Mouse (Mus musculus) liver, embryonic 14.5 days (tissue): ENCODE measurements around the gene Spop. TPM values are rescaled to one million over a fixed set of nuclear protein-coding genes. Genes with fewer than 3 reads are reported as not detected.

Experiments used
- ATAC-seq: fragments of 200-750 bp; cut with Nextera tagmentation; 2 replicates; pipeline ENCODE4 v1.8.0; 2017; ENCODE audit warnings: moderate number of reproducible peaks, mild to moderate bottlenecking, moderate library complexity; ENCODE audit not compliant: insufficient read depth
- DNase-seq, 3 experiments: peaks; one replicate each; pipeline ENCODE4 v3.0.0-alpha.2; 2012 to 2013; ENCODE audit warnings: low read depth in 3 of 3, low spot score in 3 of 3
- H3K27ac ChIP-seq: fragments of 300-500 bp; sonication (generic); 2 replicates; pipeline ENCODE4 v1.5.1; 2014; ENCODE audit warnings: moderate library complexity, mild to moderate bottlenecking, control low read depth, inconsistent platforms
- H3K27me3 ChIP-seq: fragments of 300-500 bp; sonication (generic); 2 replicates; pipeline ENCODE4 v1.6.1; 2014; ENCODE audit warnings: mild to moderate bottlenecking, low read length, moderate library complexity; ENCODE audit not compliant: control insufficient read depth, insufficient read depth
- H3K36me3 ChIP-seq: fragments of 300-500 bp; sonication (generic); replicated peaks from 2 replicates; pipeline ENCODE4 v1.6.1; 2014; ENCODE audit warnings: low read depth; ENCODE audit not compliant: control insufficient read depth, insufficient read depth
- H3K4me1 ChIP-seq, 2 experiments: fragments of 200-500 bp in 1 of 2; fragments of 300-500 bp in 1 of 2; sonication (generic) in 1 of 2; replicated peaks; 2 replicates each; pipeline ENCODE4 v1.6.1; 2012 to 2014; ENCODE audit warnings: antibody characterized with exemption in 1 of 2, inconsistent platforms in 1 of 2, low read length in 1 of 2; ENCODE audit not compliant: control insufficient read depth in 2 of 2, insufficient read depth in 2 of 2
- H3K4me2 ChIP-seq: fragments of 300-500 bp; sonication (generic); 2 replicates; pipeline ENCODE4 v1.6.1; 2014; ENCODE audit warnings: low read depth, mild to moderate bottlenecking, control low read depth, moderate library complexity
- H3K4me3 ChIP-seq, 2 experiments: fragments of 200-500 bp in 1 of 2; fragments of 300-500 bp in 1 of 2; sonication (generic) in 1 of 2; 2 replicates each; pipeline ENCODE4 v1.5.1; 2012 to 2014; ENCODE audit warnings: low read depth in 2 of 2, low read length in 2 of 2, mild to moderate bottlenecking in 2 of 2, control low read depth in 1 of 2, inconsistent platforms in 1 of 2, moderate library complexity in 1 of 2; ENCODE audit not compliant: insufficient read depth in 1 of 2
- H3K9ac ChIP-seq: fragments of 300-500 bp; sonication (generic); replicated peaks from 2 replicates; pipeline ENCODE4 v1.6.1; 2014; ENCODE audit warnings: mild to moderate bottlenecking, control low read depth, moderate library complexity
- H3K9me3 ChIP-seq: fragments of 300-500 bp; sonication (generic); 2 replicates; pipeline ENCODE4 v1.6.1; 2016; ENCODE audit warnings: low read length, mixed read lengths; ENCODE audit not compliant: control insufficient read depth
- CTCF ChIP-seq: IDR thresholded peaks from 2 replicates; pipeline ENCODE4 v1.5.1; 2016; ENCODE audit warnings: antibody characterized with exemption, low read depth, control low read depth
- EP300 ChIP-seq: IDR thresholded peaks from 2 replicates; pipeline ENCODE4 v1.6.1; 2016; ENCODE audit warnings: antibody characterized with exemption, low read depth
- WGBS: fragments of 180-500 bp; shearing (Covaris S2); extraction: QIAGEN DNeasy Blood & Tissue Kit; methylation state at CpG from one replicate; pipeline ENCODE4 v1.1.7; 2014; ENCODE audit not compliant: insufficient replicate concordance; 5-methylcytosine and 5-hydroxymethylcytosine counted together
- polyA plus RNA-seq, 2 experiments: library from polyadenylated mRNA; depleted of rRNA in 1 of 2; stranded (reverse) in 1 of 2; unstranded in 1 of 2; fragments of >200 nt; fragmentation: Nextera tagmentation in 1 of 2; extraction: Ambion mirVana in 1 of 2; gene quantifications; 2 replicates each; pipeline versions ENCODE4 v1.2.1 to v1.2.3; 2012 to 2014

The Spop gene
- polyA plus RNA-seq, 2 experiments = 22.0 to 31.8 TPM

- Histone ChIP-seq H3K9ac (no peak overlapping the region), H3K9me3 (no peaks in the 10 kb centered on the region), H3K4me2 (no peak overlapping the region), H3K4me1 (no peaks in the 10 kb centered on the region), H3K36me3 (peaks cover 17% of the 10 kb centered on the region), H3K27ac (no peak overlapping the region), H3K4me3 (no peak overlapping the region), H3K27me3 (no peaks in the 10 kb centered on the region)
- WGBS = 84% methylated on average over 4 of the region's 4 CpGs
- DNase-seq (no peak), ATAC-seq (no peak)
- TF ChIP-seq CTCF = no peak
- TF ChIP-seq EP300 = no peak
These were observed 79.1 kb downstream of the Spop start for GRCm38 (mm10) chr11:95493010-95493409.

GRCm38 (mm10) chr11:95493950-95494349 is 80.1 kb downstream of the Spop start:
- WGBS = 79% methylated on average over 9 of the region's 9 CpGs
- no peak for ATAC-seq
- peaks cover 17% of the 10 kb centered on the region for H3K36me3 ChIP-seq

DNA sequence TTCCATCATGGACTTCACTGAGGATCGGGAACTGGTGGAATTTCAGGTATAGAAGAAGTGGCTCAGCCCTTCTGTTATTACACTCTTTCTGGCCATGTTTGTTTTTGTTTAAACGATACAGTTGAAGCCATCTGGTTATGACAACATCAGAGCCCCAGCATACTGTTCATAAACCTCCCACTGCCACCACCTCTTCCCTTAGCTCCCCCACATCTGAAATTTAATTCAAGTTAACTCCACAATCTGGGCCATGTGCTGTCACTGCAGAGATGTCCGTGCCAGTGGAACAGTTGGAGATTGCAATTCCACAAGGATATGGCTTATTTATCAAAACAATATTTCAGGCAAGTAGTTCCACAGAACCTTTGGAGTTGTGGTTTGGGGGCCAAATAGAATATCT is 80.5 kb downstream of the Spop start:
- DNase-seq = no peak
- Histone ChIP-seq H3K27ac (no peak overlapping the region), H3K9me3 (no peaks in the 10 kb centered on the region), H3K27me3 (no peaks in the 10 kb centered on the region), H3K4me2 (no peak overlapping the region), H3K36me3 (peaks cover 17% of the 10 kb centered on the region), H3K9ac (no peak overlapping the region), H3K4me3 (no peak overlapping the region), H3K4me1 (no peaks in the 10 kb centered on the region)
- ATAC-seq = no peak
- TF ChIP-seq CTCF (no peak), EP300 (no peak)
- 83% methylated on average over 3 of the region's 3 CpGs for WGBS

More at GRCm38 (mm10) chr11:95493950-95494349, 80.1 kb downstream of the Spop start:
- no peak overlapping the region for H3K4me3 ChIP-seq
- no peaks in the 10 kb centered on the region for H3K9me3 ChIP-seq
- no peak for TF ChIP-seq EP300
- no peak for TF ChIP-seq CTCF
- no peak for DNase-seq
- no peak overlapping the region for H3K9ac ChIP-seq
- no peaks in the 10 kb centered on the region for H3K27me3 ChIP-seq
- no peaks in the 10 kb centered on the region for H3K4me1 ChIP-seq
- H3K27ac ChIP-seq = no peak overlapping the region
- H3K4me2 ChIP-seq = no peak overlapping the region

GRCm38 (mm10) chr11:95495883-95496282 is 82.0 kb downstream of the Spop start:
- Histone ChIP-seq H3K36me3 (peaks cover 10% of the 10 kb centered on the region), H3K4me2 (no peak overlapping the region), H3K9me3 (no peaks in the 10 kb centered on the region), H3K27ac (no peak overlapping the region), H3K27me3 (no peaks in the 10 kb centered on the region), H3K4me3 (no peak overlapping the region), H3K4me1 (no peaks in the 10 kb centered on the region), H3K9ac (no peak overlapping the region)
- no peak for DNase-seq
- TF ChIP-seq CTCF (no peak), EP300 (no peak)
- 82% methylated on average over 9 of the region's 9 CpGs for WGBS
- no peak for ATAC-seq

DNA sequence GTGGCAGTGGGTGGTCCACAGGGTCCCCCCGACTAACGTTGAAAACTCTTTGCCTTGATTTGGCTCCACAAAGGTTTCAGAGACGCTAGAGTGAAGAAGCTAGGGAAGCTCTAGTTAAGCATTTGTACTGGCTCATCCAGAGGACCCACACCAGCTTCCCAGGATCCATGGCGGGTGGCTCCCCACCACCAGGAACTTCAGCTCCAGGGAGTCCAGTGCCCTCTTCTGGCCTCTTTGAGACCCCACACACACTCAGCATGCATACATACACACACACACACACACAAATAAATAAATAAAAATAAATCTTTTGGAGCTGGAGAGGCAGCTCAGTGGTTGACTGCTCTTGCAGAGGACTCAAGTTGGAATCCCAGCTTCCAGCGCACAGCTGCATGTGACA is 84.0 kb downstream of the Spop start:
- H3K4me2 ChIP-seq = no peak overlapping the region
- no peak overlapping the region for H3K27ac ChIP-seq
- TF ChIP-seq CTCF (no peak), EP300 (no peak)
- H3K9me3 ChIP-seq = no peaks in the 10 kb centered on the region
- ATAC-seq = no peak
- H3K4me3 ChIP-seq = no peak overlapping the region
- H3K27me3 ChIP-seq = no peaks in the 10 kb centered on the region
- DNase-seq = no peak
- H3K9ac ChIP-seq = no peak overlapping the region
- no peaks in the 10 kb centered on the region for H3K4me1 ChIP-seq
- H3K36me3 ChIP-seq = peaks cover 2% of the 10 kb centered on the region
- 88% methylated on average over 5 of the region's 5 CpGs for WGBS
